Mouse (Mus musculus) ES-E14 (cell line): ENCODE measurements around the gene Pxdc1. TPM values are rescaled to one million over a fixed set of nuclear protein-coding genes. Genes with fewer than 3 reads are reported as not detected.

ENCODE experiments used
- DNase-seq: peaks from one replicate; pipeline ENCODE4 v3.0.0-alpha.2; 2013; ENCODE audit warnings: low read depth, low spot score
- H3K27ac ChIP-seq: 2 replicates; pipeline ENCODE4 v1.5.1; 2012; ENCODE audit warnings: low read depth, mild to moderate bottlenecking, low read length, moderate library complexity, mixed read lengths; ENCODE audit not compliant: poor library complexity, insufficient read depth, severe bottlenecking
- H3K36me3 ChIP-seq: 2 replicates; pipeline ENCODE4 v1.6.1; 2012; ENCODE audit warnings: mild to moderate bottlenecking, low read length, moderate library complexity, mixed read lengths; ENCODE audit not compliant: control insufficient read depth, poor library complexity, insufficient read depth, severe bottlenecking
- H3K4me1 ChIP-seq, 2 experiments: fragments of 150-350 bp in 1 of 2; sonication (generic) in 1 of 2; 2 replicates each; pipeline ENCODE4 v1.6.1; 2012; ENCODE audit warnings: low read length in 2 of 2, mild to moderate bottlenecking in 1 of 2, mixed read lengths in 1 of 2; ENCODE audit not compliant: control insufficient read depth in 2 of 2, insufficient read depth in 2 of 2, poor library complexity in 1 of 2
- H3K4me3 ChIP-seq, 2 experiments: fragments of 150-350 bp in 1 of 2; sonication (generic) in 1 of 2; 2 replicates each; pipeline ENCODE4 v1.5.1; 2012; ENCODE audit warnings: low read length in 2 of 2, low read depth in 1 of 2, mild to moderate bottlenecking in 1 of 2, mixed read lengths in 1 of 2; ENCODE audit not compliant: insufficient read depth in 1 of 2, poor library complexity in 1 of 2, severe bottlenecking in 1 of 2
- H3K9ac ChIP-seq: 2 replicates; pipeline ENCODE4 v1.6.1; 2012; ENCODE audit warnings: low read depth, mild to moderate bottlenecking, low read length, mixed read lengths; ENCODE audit not compliant: poor library complexity, insufficient read depth, severe bottlenecking
- H3K9me3 ChIP-seq: fragments of 150-350 bp; sonication (generic); 2 replicates; pipeline ENCODE4 v1.6.1; 2012; ENCODE audit warnings: low read depth, mild to moderate bottlenecking, low read length; ENCODE audit not compliant: control insufficient read depth, insufficient read depth
- CHD2 ChIP-seq: IDR thresholded peaks from 2 replicates; pipeline ENCODE4 v1.6.1; 2014; ENCODE audit warnings: mild to moderate bottlenecking, low read depth, low read length, inconsistent platforms
- HCFC1 ChIP-seq: IDR thresholded peaks from 2 replicates; pipeline ENCODE4 v1.6.1; 2012; ENCODE audit warnings: low read length, inconsistent platforms, borderline replicate concordance; ENCODE audit not compliant: insufficient read depth
- MAFK ChIP-seq: IDR thresholded peaks from 2 replicates; pipeline ENCODE4 v1.6.1; 2014; ENCODE audit warnings: mild to moderate bottlenecking, low read depth, low read length, inconsistent platforms; ENCODE audit not compliant: insufficient read depth
- ZC3H11A ChIP-seq: IDR thresholded peaks from 2 replicates; pipeline ENCODE4 v1.6.1; 2012; ENCODE audit warnings: low read depth, mild to moderate bottlenecking, inconsistent platforms, low read length, borderline replicate concordance
- ZNF384 ChIP-seq: IDR thresholded peaks from 2 replicates; pipeline ENCODE4 v1.6.1; 2012; ENCODE audit warnings: low read depth, low read length, inconsistent platforms
- in situ Hi-C, 2 experiments: fragments of 600-800 bp; cut with MboI; formaldehyde crosslinking; loops; one replicate each; pipeline ENCODE4 v1.15.1; 2025; ENCODE audit warnings: low sequenced_read_pairs in 2 of 2, inconsistent platforms in 1 of 2; ENCODE audit not compliant: unreplicated experiment in 2 of 2
- total RNA-seq: library from RNA; depleted of rRNA; stranded (reverse); fragments of 300-350 nt; gene quantifications from 2 replicates; pipeline ENCODE4 v1.2.3, GENCODE M21; 2012; rRNA removed

The Pxdc1 gene
- 7.0 and 16.6 TPM in 2 replicates for total RNA-seq

- Histone ChIP-seq H3K36me3 (no peaks in the 10 kb centered on the region), H3K9ac (peak within 1 kb of the TSS; percentile 57), H3K9me3 (no peaks in the 10 kb centered on the region), H3K27ac (no peak within 1 kb of the TSS), H3K4me3 (peak within 1 kb of the TSS; percentile 67 to 70), H3K4me1 (peaks cover 2 to 5% of the 10 kb centered on the region in 2 experiments; a peak in 1 of 4 replicates)
- in situ Hi-C loops, result loop anchor here in 1 of 2 experiments (5.0 kb wide), 1 partner anchor 214 kb away; no protein-coding TSS in a partner anchor
- TF ChIP-seq ZNF384 (no peak), MAFK (no peak)
- no peak for DNase-seq
These were observed at the start of gene Pxdc1 for GRCm38 (mm10) chr13:34653391-34653790. Gene Pxdc1, minus strand, starts transcription at chr13:34653486.

GRCm38 (mm10) chr13:34700630-34701029 lies 47.3 kb upstream of the Pxdc1 start:
- H3K27ac ChIP-seq, result no peak overlapping the region
- H3K9ac ChIP-seq, result no peak overlapping the region
- no peak overlapping the region for H3K4me3 ChIP-seq
- no peaks in the 10 kb centered on the region for H3K4me1 ChIP-seq
- H3K9me3 ChIP-seq, result no peaks in the 10 kb centered on the region
- H3K36me3 ChIP-seq, result no peaks in the 10 kb centered on the region
- DNase-seq, result no peak
- no peak for TF ChIP-seq ZC3H11A
- no peak for TF ChIP-seq ZNF384
- no peak for TF ChIP-seq HCFC1
- in situ Hi-C loops, result no loop called here

- no peaks in the 10 kb centered on the region for H3K9me3 ChIP-seq
- H3K27ac ChIP-seq, result no peak overlapping the region
- in situ Hi-C loops, result no loop called here
- no peak for TF ChIP-seq ZNF384
- no peak for TF ChIP-seq HCFC1
- no peak for TF ChIP-seq MAFK
- no peak for TF ChIP-seq CHD2
- TF ChIP-seq ZC3H11A, result no peak
- no peak overlapping the region for H3K9ac ChIP-seq
- DNase-seq, result no peak
- H3K4me3 ChIP-seq, result no peak overlapping the region
- H3K36me3 ChIP-seq, result no peaks in the 10 kb centered on the region
- H3K4me1 ChIP-seq, result no peaks in the 10 kb centered on the region
These were observed 46.8 kb upstream of the Pxdc1 start for GRCm38 (mm10) chr13:34700091-34700490.

GRCm38 (mm10) chr13:34696734-34697332 lies 43.5 kb upstream of the Pxdc1 start:
- TF ChIP-seq ZNF384 (no peak), ZC3H11A (no peak), CHD2 (no peak), MAFK (no peak), HCFC1 (no peak)
- no peaks in the 10 kb centered on the region for H3K9me3 ChIP-seq
- in situ Hi-C loops, result no loop called here
- DNase-seq, result no peak
- H3K27ac ChIP-seq, result no peak overlapping the region
- no peaks in the 10 kb centered on the region for H3K36me3 ChIP-seq
- no peak overlapping the region for H3K9ac ChIP-seq
- H3K4me1 ChIP-seq, result no peaks in the 10 kb centered on the region
- no peak overlapping the region for H3K4me3 ChIP-seq

GRCm38 (mm10) chr13:34693111-34693510 lies 39.8 kb upstream of the Pxdc1 start:
- Histone ChIP-seq H3K9ac (no peak overlapping the region), H3K27ac (no peak overlapping the region), H3K4me3 (no peak overlapping the region), H3K36me3 (no peaks in the 10 kb centered on the region), H3K9me3 (no peaks in the 10 kb centered on the region), H3K4me1 (no peaks in the 10 kb centered on the region)
- in situ Hi-C loops, result no loop called here
- TF ChIP-seq ZNF384 (no peak), HCFC1 (no peak), MAFK (no peak), CHD2 (no peak), ZC3H11A (no peak)
- DNase-seq, result no peak
